Mouse (Mus musculus) small intestine, adult 2 months (tissue): Measurements from ENCODE around the gene Clip3.

Experiments
- CTCF ChIP-seq: fragments of 200-500 bp; IDR thresholded peaks from 2 replicates; pipeline ENCODE4 v1.5.1; 2012; ENCODE audit warnings: low read depth, mild to moderate bottlenecking, control low read depth, inconsistent platforms, low read length, moderate library complexity, mixed read lengths; ENCODE audit not compliant: insufficient replicate concordance, insufficient read length; ENCODE audit errors: extremely low read depth
- POLR2A ChIP-seq: fragments of 200-500 bp; IDR thresholded peaks from 2 replicates; pipeline ENCODE4 v1.6.1; 2012; ENCODE audit warnings: low read depth, mild to moderate bottlenecking, control low read depth, inconsistent platforms, low read length, moderate library complexity

DNA sequence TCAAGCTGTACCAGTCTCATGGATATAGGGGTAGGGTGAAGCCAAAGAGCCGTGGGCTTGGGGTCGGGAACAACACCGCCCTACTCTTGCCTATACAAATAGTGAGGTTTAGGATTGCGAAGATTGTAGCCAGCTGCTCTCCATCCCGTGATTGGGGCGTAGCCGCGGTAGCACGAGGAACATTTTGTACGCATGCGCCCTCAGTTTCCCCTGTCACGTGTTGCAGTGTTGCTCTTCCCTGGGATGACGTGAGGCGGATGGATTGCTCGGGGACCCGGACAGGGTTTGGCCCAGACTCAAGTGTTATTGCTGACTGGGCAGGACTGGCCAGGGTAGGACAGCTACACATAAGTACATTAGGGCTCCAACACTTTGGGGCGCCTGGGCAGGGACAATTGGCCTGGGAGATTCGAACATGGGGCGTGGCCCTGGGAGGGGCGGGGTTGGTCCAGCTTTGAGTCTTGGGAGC, 10.8 kb upstream of the Clip3 start:
- TF ChIP-seq CTCF: no peak
- TF ChIP-seq POLR2A: no peak
